Mouse (Mus musculus) ES-E14 (cell line): ENCODE results near the gene Rspo1. TPM values are rescaled to one million over a fixed set of nuclear protein-coding genes. Genes with fewer than 3 reads are reported as not detected.

Source experiments
- DNase-seq: peaks from one replicate; pipeline ENCODE4 v3.0.0-alpha.2; 2013; ENCODE audit warnings: low read depth, low spot score
- H3K27ac ChIP-seq: 2 replicates; pipeline ENCODE4 v1.5.1; 2012; ENCODE audit warnings: low read depth, mild to moderate bottlenecking, low read length, moderate library complexity, mixed read lengths; ENCODE audit not compliant: poor library complexity, insufficient read depth, severe bottlenecking
- H3K36me3 ChIP-seq: 2 replicates; pipeline ENCODE4 v1.6.1; 2012; ENCODE audit warnings: mild to moderate bottlenecking, low read length, moderate library complexity, mixed read lengths; ENCODE audit not compliant: control insufficient read depth, poor library complexity, insufficient read depth, severe bottlenecking
- H3K4me1 ChIP-seq, 2 experiments: fragments of 150-350 bp in 1 of 2; sonication (generic) in 1 of 2; 2 replicates each; pipeline ENCODE4 v1.6.1; 2012; ENCODE audit warnings: low read length in 2 of 2, mild to moderate bottlenecking in 1 of 2, mixed read lengths in 1 of 2; ENCODE audit not compliant: control insufficient read depth in 2 of 2, insufficient read depth in 2 of 2, poor library complexity in 1 of 2
- H3K4me3 ChIP-seq, 2 experiments: fragments of 150-350 bp in 1 of 2; sonication (generic) in 1 of 2; 2 replicates each; pipeline ENCODE4 v1.5.1; 2012; ENCODE audit warnings: low read length in 2 of 2, low read depth in 1 of 2, mild to moderate bottlenecking in 1 of 2, mixed read lengths in 1 of 2; ENCODE audit not compliant: insufficient read depth in 1 of 2, poor library complexity in 1 of 2, severe bottlenecking in 1 of 2
- H3K9ac ChIP-seq: 2 replicates; pipeline ENCODE4 v1.6.1; 2012; ENCODE audit warnings: low read depth, mild to moderate bottlenecking, low read length, mixed read lengths; ENCODE audit not compliant: poor library complexity, insufficient read depth, severe bottlenecking
- H3K9me3 ChIP-seq: fragments of 150-350 bp; sonication (generic); 2 replicates; pipeline ENCODE4 v1.6.1; 2012; ENCODE audit warnings: low read depth, mild to moderate bottlenecking, low read length; ENCODE audit not compliant: control insufficient read depth, insufficient read depth
- CHD2 ChIP-seq: IDR thresholded peaks from 2 replicates; pipeline ENCODE4 v1.6.1; 2014; ENCODE audit warnings: mild to moderate bottlenecking, low read depth, low read length, inconsistent platforms
- HCFC1 ChIP-seq: IDR thresholded peaks from 2 replicates; pipeline ENCODE4 v1.6.1; 2012; ENCODE audit warnings: low read length, inconsistent platforms, borderline replicate concordance; ENCODE audit not compliant: insufficient read depth
- MAFK ChIP-seq: IDR thresholded peaks from 2 replicates; pipeline ENCODE4 v1.6.1; 2014; ENCODE audit warnings: mild to moderate bottlenecking, low read depth, low read length, inconsistent platforms; ENCODE audit not compliant: insufficient read depth
- ZC3H11A ChIP-seq: IDR thresholded peaks from 2 replicates; pipeline ENCODE4 v1.6.1; 2012; ENCODE audit warnings: low read depth, mild to moderate bottlenecking, inconsistent platforms, low read length, borderline replicate concordance
- ZNF384 ChIP-seq: IDR thresholded peaks from 2 replicates; pipeline ENCODE4 v1.6.1; 2012; ENCODE audit warnings: low read depth, low read length, inconsistent platforms
- in situ Hi-C, 2 experiments: fragments of 600-800 bp; cut with MboI; formaldehyde crosslinking; loops; one replicate each; pipeline ENCODE4 v1.15.1; 2025; ENCODE audit warnings: low sequenced_read_pairs in 2 of 2, inconsistent platforms in 1 of 2; ENCODE audit not compliant: unreplicated experiment in 2 of 2
- total RNA-seq: library from RNA; depleted of rRNA; stranded (reverse); fragments of 300-350 nt; gene quantifications from 2 replicates; pipeline ENCODE4 v1.2.3, GENCODE M21; 2012; rRNA removed

Gene Rspo1
- total RNA-seq, 1 experiment = 3.3 TPM

DNA sequence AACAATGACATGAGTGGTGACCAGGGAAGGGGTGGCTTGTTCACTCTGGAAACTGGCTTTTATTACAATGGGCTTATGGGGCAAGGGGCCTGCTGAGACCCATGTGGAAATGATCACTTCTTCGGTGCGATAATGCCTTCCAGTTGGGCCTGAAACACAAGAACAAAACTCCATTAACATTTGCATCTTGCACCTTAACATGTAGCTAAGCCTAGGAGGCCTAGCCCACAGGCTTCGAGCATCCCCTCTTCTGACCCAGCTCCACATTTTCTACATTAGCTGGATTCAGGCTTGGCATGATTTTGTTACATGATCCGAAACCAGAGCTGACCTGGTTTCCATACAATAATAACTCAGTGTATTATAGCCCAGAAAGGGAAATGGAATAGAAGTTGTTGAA, 70.2 kb downstream of the Rspo1 start:
- H3K4me3 ChIP-seq = no peak overlapping the region
- H3K36me3 ChIP-seq = peaks cover 33% of the 10 kb centered on the region
- TF ChIP-seq HCFC1 (no peak), ZNF384 (no peak), ZC3H11A (no peak), CHD2 (no peak), MAFK (no peak)
- peaks cover 0 to 12% of the 10 kb centered on the region in 2 experiments; a peak in 1 of 4 replicates for H3K4me1 ChIP-seq
- in situ Hi-C loops = loop anchor here in 1 of 2 experiments (10.0 kb wide), 1 partner anchor 112 kb away; no protein-coding TSS in a partner anchor
- H3K9ac ChIP-seq = no peak overlapping the region
- no peak overlapping the region for H3K27ac ChIP-seq
- no peak for DNase-seq
- no peaks in the 10 kb centered on the region for H3K9me3 ChIP-seq

DNA sequence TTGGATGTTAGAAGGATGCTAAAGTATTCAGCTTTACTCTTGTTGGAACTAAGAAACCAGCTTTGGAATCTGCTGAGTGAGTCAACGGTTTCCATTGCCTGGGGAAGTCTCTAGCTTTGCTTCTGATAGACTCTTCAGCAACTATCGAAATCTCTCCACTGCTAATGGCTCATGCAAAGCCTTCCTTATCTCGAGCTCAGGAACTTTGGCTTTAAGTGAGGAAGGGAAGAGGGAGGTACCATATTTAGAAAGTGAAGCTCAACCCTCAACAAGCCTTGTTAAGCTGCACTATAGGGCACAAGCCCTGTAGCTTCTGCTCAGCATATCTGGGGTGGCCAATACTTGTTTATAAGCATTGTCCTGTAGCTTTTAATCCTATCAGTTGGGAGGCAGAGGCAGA, 71.0 kb downstream of the Rspo1 start:
- TF ChIP-seq CHD2 (no peak), HCFC1 (no peak), ZNF384 (no peak)
- Histone ChIP-seq H3K4me1 (peaks cover 0 to 12% of the 10 kb centered on the region in 2 experiments; a peak in 1 of 4 replicates), H3K4me3 (no peak overlapping the region), H3K9me3 (no peaks in the 10 kb centered on the region), H3K9ac (no peak overlapping the region), H3K36me3 (peaks cover 31% of the 10 kb centered on the region), H3K27ac (no peak overlapping the region)
- in situ Hi-C loops = loop anchor here in 1 of 2 experiments (10.0 kb wide), 1 partner anchor 112 kb away; no protein-coding TSS in a partner anchor
- no peak for DNase-seq

DNA sequence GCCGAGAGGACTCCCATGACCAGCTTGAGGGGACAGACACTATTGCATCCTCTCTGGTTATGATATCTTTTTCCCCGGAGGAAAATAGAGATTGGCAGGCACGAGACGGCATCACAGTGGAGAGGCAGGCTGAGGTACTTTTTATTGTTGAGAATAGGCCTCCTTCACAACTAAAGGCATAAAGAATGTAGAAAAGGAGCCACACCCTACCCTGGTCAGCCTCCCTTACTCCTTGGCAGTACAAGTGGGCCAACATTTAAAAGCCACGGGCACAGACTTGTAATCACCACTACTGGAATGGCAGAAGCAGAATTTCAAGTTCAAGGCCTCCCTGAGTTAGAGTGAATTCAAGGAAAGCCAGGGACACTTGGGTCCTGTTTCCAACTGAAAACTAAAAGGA, 71.8 kb downstream of the Rspo1 start:
- Histone ChIP-seq H3K9ac (no peak overlapping the region), H3K9me3 (no peaks in the 10 kb centered on the region), H3K4me3 (no peak overlapping the region), H3K27ac (no peak overlapping the region), H3K4me1 (peaks cover 0 to 12% of the 10 kb centered on the region in 2 experiments; a peak in 1 of 4 replicates), H3K36me3 (peaks cover 25% of the 10 kb centered on the region)
- in situ Hi-C loops = loop anchor here in 1 of 2 experiments (10.0 kb wide), 1 partner anchor 113 kb away; no protein-coding TSS in a partner anchor
- DNase-seq = no peak
- TF ChIP-seq HCFC1 = no peak
- no peak for TF ChIP-seq CHD2
- TF ChIP-seq ZNF384 = no peak
- TF ChIP-seq ZC3H11A = no peak
- no peak for TF ChIP-seq MAFK

Other genes starting within 250 kb of the Rspo1 start
- gene Inpp5b, start 244.6 kb upstream of the Rspo1 start, total RNA-seq = 12.6 and 14.0 TPM in 2 replicates
- gene Mtf1, start 184.3 kb upstream of the Rspo1 start, total RNA-seq = 10.1 and 15.4 TPM in 2 replicates
- gene Yrdc, start 135.8 kb upstream of the Rspo1 start, total RNA-seq = 82.7 and 85.3 TPM in 2 replicates
- gene 1110065P20Rik, start 135.2 kb upstream of the Rspo1 start, total RNA-seq = 21.4 and 25.8 TPM in 2 replicates
- 5.4 and 10.5 TPM in 2 replicates for gene Maneal, start 124.3 kb upstream of the Rspo1 start, total RNA-seq
- 0.54 and 0.95 TPM in 2 replicates for gene Epha10, start 105.5 kb upstream of the Rspo1 start, total RNA-seq
- gene 9930104L06Rik, start 49.4 kb upstream of the Rspo1 start, total RNA-seq = 23.8 and 32.6 TPM in 2 replicates
- gene Cdca8, start 47.1 kb upstream of the Rspo1 start, total RNA-seq = 83.5 and 96.1 TPM in 2 replicates
- gene Gnl2, start 30.2 kb downstream of the Rspo1 start, total RNA-seq = 66.0 and 77.8 TPM in 2 replicates
- gene Dnali1, start 79.3 kb downstream of the Rspo1 start, total RNA-seq = 0.16 TPM in 1 of 2 replicates, not detected in the other
- 19.8 and 25.1 TPM in 2 replicates for gene Snip1, start 80.2 kb downstream of the Rspo1 start, total RNA-seq
- gene Meaf6, start 98.7 kb downstream of the Rspo1 start, total RNA-seq = 20.6 and 25.0 TPM in 2 replicates
- 4.9 and 10.4 TPM in 2 replicates for gene Zc3h12a, start 141.4 kb downstream of the Rspo1 start, total RNA-seq